Mouse (Mus musculus) kidney, adult 2 months (tissue): ENCODE data around the gene Tmem200b.

Source experiments
- CTCF ChIP-seq: fragments of 200-500 bp; conservative IDR thresholded peaks from 2 replicates; pipeline ENCODE4 v1.5.1; 2011; ENCODE audit warnings: low read depth, mild to moderate bottlenecking, control low read depth, low read length, moderate library complexity, mixed read lengths; ENCODE audit not compliant: insufficient read depth, insufficient read length
- POLR2A ChIP-seq: fragments of 200-500 bp; IDR thresholded peaks from one replicate; pipeline ENCODE4 v1.6.1; 2011; ENCODE audit warnings: low read depth, low read length, control low read depth

- TF ChIP-seq CTCF (no peak), POLR2A (no peak)
These were observed 48.8 kb upstream of the Tmem200b start for GRCm38 (mm10) chr4:131872672-131873292.
